Mouse (Mus musculus) liver, adult 2 months (tissue): ENCODE data around the gene H2-Ab1. TPM values are rescaled to one million over a fixed set of nuclear protein-coding genes. Genes with fewer than 3 reads are reported as not detected.
"Not testable (repeated sequence)": the region's sequence is repeated elsewhere in the genome, so short reads cannot be mapped to it uniquely, and the experiment has no call there.

ENCODE experiments used
- DNase-seq: peaks from one replicate; pipeline ENCODE4 v3.0.0-alpha.2; 2011; ENCODE audit warnings: low read depth, low spot score; ENCODE audit errors: extremely low read depth
- H3K27ac ChIP-seq: fragments of 200-500 bp; replicated peaks from 2 replicates; pipeline ENCODE4 v1.5.1; 2012; ENCODE audit warnings: low read depth, mild to moderate bottlenecking, control low read depth, inconsistent platforms, low read length; ENCODE audit not compliant: insufficient read depth
- H3K27me3 ChIP-seq: fragments of 200-500 bp; 2 replicates; pipeline ENCODE4 v1.6.1; 2012; ENCODE audit warnings: mild to moderate bottlenecking, moderate library complexity, low read length, inconsistent platforms; ENCODE audit not compliant: control insufficient read depth, insufficient read depth
- H3K36me3 ChIP-seq: fragments of 200-500 bp; 2 replicates; pipeline ENCODE4 v1.6.1; 2012; ENCODE audit warnings: low read length, inconsistent platforms; ENCODE audit not compliant: control insufficient read depth, insufficient read depth
- H3K4me1 ChIP-seq: fragments of 200-500 bp; 2 replicates; pipeline ENCODE4 v1.6.1; 2011; ENCODE audit warnings: low read length; ENCODE audit not compliant: control insufficient read depth, insufficient read depth
- H3K4me3 ChIP-seq: fragments of 200-500 bp; 2 replicates; pipeline ENCODE4 v1.5.1; 2011; ENCODE audit warnings: low read depth, mild to moderate bottlenecking, control low read depth, low read length, moderate library complexity; ENCODE audit not compliant: insufficient read depth
- H3K79me2 ChIP-seq: fragments of 200-500 bp; 2 replicates; pipeline ENCODE4 v1.6.1; 2012; ENCODE audit warnings: inconsistent platforms, mild to moderate bottlenecking, low read length, moderate library complexity; ENCODE audit not compliant: control insufficient read depth, insufficient read depth
- H3K9ac ChIP-seq: fragments of 200-500 bp; 2 replicates; pipeline ENCODE4 v1.6.1; 2012; ENCODE audit warnings: low read depth, mild to moderate bottlenecking, control low read depth, inconsistent platforms, low read length
- CTCF ChIP-seq: fragments of 200-500 bp; IDR thresholded peaks from 2 replicates; pipeline ENCODE4 v1.5.1; 2011; ENCODE audit warnings: low read depth, low read length, control low read depth
- POLR2A ChIP-seq: fragments of 200-500 bp; IDR thresholded peaks from 2 replicates; pipeline ENCODE4 v1.6.1; 2011; ENCODE audit warnings: low read length, control low read depth; ENCODE audit not compliant: insufficient read depth; ENCODE audit errors: extremely low read depth
- WGBS: fragments of 180-500 bp; shearing (Covaris S2); methylation state at CpG from one replicate; pipeline ENCODE4 v1.1.7; 2018; 5-methylcytosine and 5-hydroxymethylcytosine counted together
- polyA plus RNA-seq: library from polyadenylated mRNA; depleted of rRNA; stranded (reverse); fragments of >200 nt; gene quantifications from 2 replicates; pipeline ENCODE4 v1.2.3, GENCODE M21; 2012
- total RNA-seq: library from RNA; depleted of rRNA; stranded (reverse); fragments of >200 nt; gene quantifications from 2 replicates; pipeline ENCODE4 v1.2.3, GENCODE M21; 2014

H2-Ab1 gene
- total and polyA plus RNA-seq, 2 experiments: 25.2 to 156 TPM

GRCm38 (mm10) chr17:34213936-34214335 is 43.6 kb upstream of the H2-Ab1 start:
- no peak for DNase-seq
- TF ChIP-seq POLR2A: no peak
- TF ChIP-seq CTCF: no peak
- 89% methylated on average over 21 of the region's 21 CpGs for WGBS
- Histone ChIP-seq H3K27me3 (no peaks in the 10 kb centered on the region), H3K27ac (no peak overlapping the region), H3K4me3 (no peak overlapping the region), H3K4me1 (no peaks in the 10 kb centered on the region), H3K79me2 (no peaks in the 10 kb centered on the region), H3K36me3 (peaks cover 11% of the 10 kb centered on the region), H3K9ac (no peak overlapping the region)

GRCm38 (mm10) chr17:34215176-34215575 is 42.3 kb upstream of the H2-Ab1 start:
- H3K27me3 ChIP-seq: no peaks in the 10 kb centered on the region
- 93% methylated on average over 12 of the region's 12 CpGs for WGBS

GRCm38 (mm10) chr17:34217216-34217928 is 40.1 kb upstream of the H2-Ab1 start:
- H3K9ac ChIP-seq: no peak overlapping the region
- no peak overlapping the region for H3K4me3 ChIP-seq
- TF ChIP-seq POLR2A (no peak), CTCF (no peak)
- 92% methylated on average over 8 of the region's 8 CpGs for WGBS
- no peaks in the 10 kb centered on the region for H3K79me2 ChIP-seq
- no peaks in the 10 kb centered on the region for H3K4me1 ChIP-seq
- DNase-seq: no peak
- H3K36me3 ChIP-seq: peaks cover 10% of the 10 kb centered on the region
- H3K27ac ChIP-seq: no peak overlapping the region
- no peaks in the 10 kb centered on the region for H3K27me3 ChIP-seq

More at GRCm38 (mm10) chr17:34215176-34215575, 42.3 kb upstream of the H2-Ab1 start:
- no peak overlapping the region for H3K4me3 ChIP-seq
- H3K27ac ChIP-seq: no peak overlapping the region
- H3K79me2 ChIP-seq: no peaks in the 10 kb centered on the region
- no peaks in the 10 kb centered on the region for H3K4me1 ChIP-seq
- peaks cover 11% of the 10 kb centered on the region for H3K36me3 ChIP-seq
- DNase-seq: no peak
- TF ChIP-seq CTCF: no peak
- no peak for TF ChIP-seq POLR2A
- H3K9ac ChIP-seq: no peak overlapping the region

GRCm38 (mm10) chr17:34217986-34218385 is 39.5 kb upstream of the H2-Ab1 start:
- Histone ChIP-seq H3K9ac (no peak overlapping the region), H3K36me3 (peaks cover 5% of the 10 kb centered on the region; the same call in 1 of the 2 replicates), H3K4me1 (no peaks in the 10 kb centered on the region), H3K79me2 (no peaks in the 10 kb centered on the region), H3K4me3 (no peak overlapping the region), H3K27ac (no peak overlapping the region), H3K27me3 (no peaks in the 10 kb centered on the region)
- 91% methylated on average over 5 of the region's 5 CpGs for WGBS
- no peak for DNase-seq
- TF ChIP-seq POLR2A (no peak), CTCF (no peak)

- TF ChIP-seq CTCF: no peak
- no peak for TF ChIP-seq POLR2A
- 51% methylated on average over 11 of the region's 11 CpGs for WGBS
- peak; percentile 76 for DNase-seq
- peaks cover 2% of the 10 kb centered on the region; the same call in 1 of the 2 replicates for H3K36me3 ChIP-seq
- H3K27ac ChIP-seq: no peak overlapping the region
- no peaks in the 10 kb centered on the region for H3K4me1 ChIP-seq
- H3K9ac ChIP-seq: no peak overlapping the region
- H3K27me3 ChIP-seq: no peaks in the 10 kb centered on the region
- H3K4me3 ChIP-seq: no peak overlapping the region
- H3K79me2 ChIP-seq: no peaks in the 10 kb centered on the region
Measured at GRCm38 (mm10) chr17:34218675-34219074, 38.8 kb upstream of the H2-Ab1 start.

GRCm38 (mm10) chr17:34219096-34219495 is 38.4 kb upstream of the H2-Ab1 start:
- H3K4me3 ChIP-seq, H3K27me3 ChIP-seq, H3K9ac ChIP-seq, H3K36me3 ChIP-seq, H3K4me1 ChIP-seq, H3K27ac ChIP-seq, H3K79me2 ChIP-seq: not testable (repeated sequence)
- 93% methylated on average over 9 of the region's 11 CpGs for WGBS
- TF ChIP-seq CTCF: peak; percentile 70
- peak; percentile 22 for DNase-seq

GRCm38 (mm10) chr17:34219801-34220200 is 37.7 kb upstream of the H2-Ab1 start:
- H3K36me3 ChIP-seq, H3K9ac ChIP-seq, DNase-seq, H3K4me3 ChIP-seq, H3K27ac ChIP-seq, H3K79me2 ChIP-seq, H3K27me3 ChIP-seq, H3K4me1 ChIP-seq: not testable (repeated sequence)
- 96% methylated on average over 4 of the region's 7 CpGs for WGBS

- H3K27ac ChIP-seq, DNase-seq, H3K27me3 ChIP-seq, H3K4me1 ChIP-seq, H3K36me3 ChIP-seq, H3K79me2 ChIP-seq, H3K9ac ChIP-seq, H3K4me3 ChIP-seq: not testable (repeated sequence)
- WGBS: no CpG with 5 or more reads among the region's 16 CpGs
Measured at GRCm38 (mm10) chr17:34220401-34220800, 37.1 kb upstream of the H2-Ab1 start.
